Mouse (Mus musculus): ENCODE measurements around the gene Zpr1.
"Not testable (repeated sequence)": the region's sequence is repeated elsewhere in the genome, so short reads cannot be mapped to it uniquely, and the experiment has no call there.

The Zpr1 gene

GRCm38 (mm10) chr9:46261131-46261530, 11.7 kb upstream of the Zpr1 start:
- no peak for DNase-seq (ENCODE audit: low read depth, low spot score)

GRCm38 (mm10) chr9:46268343-46268873, 4.5 kb upstream of the Zpr1 start, which contains the start of gene Apoa5:
TSS of gene Apoa5 (plus strand) at chr9:46268633.
- DNase-seq (ENCODE audit: low read depth, low spot score) = no peak

- no peak for DNase-seq (ENCODE audit: low read depth, low spot score)
Measured at GRCm38 (mm10) chr9:46269125-46269524, 3.7 kb upstream of the Zpr1 start.

- DNase-seq (ENCODE audit: low read depth, low spot score) = no peak
Measured at GRCm38 (mm10) chr9:46270782-46271181, 2.1 kb upstream of the Zpr1 start.

- peak; percentile 52 for DNase-seq (ENCODE audit: low read depth, low spot score)
Measured at GRCm38 (mm10) chr9:46272070-46272469, 794 bp upstream of the Zpr1 start.

- no peak for DNase-seq (ENCODE audit: low read depth, low spot score)
Measured at GRCm38 (mm10) chr9:46274494-46274893, 1.6 kb downstream of the Zpr1 start.

GRCm38 (mm10) chr9:46282631-46283436, 10.0 kb downstream of the Zpr1 start, which contains the start of gene Bud13:
TSS of gene Bud13 (plus strand) at chr9:46283008.
- DNase-seq (ENCODE audit: low read depth, low spot score) = peak; percentile 94

- DNase-seq (ENCODE audit: low read depth, low spot score) = no peak
Measured at GRCm38 (mm10) chr9:46298381-46298780, 25.5 kb downstream of the Zpr1 start.

GRCm38 (mm10) chr9:46302142-46302541, 29.3 kb downstream of the Zpr1 start:
- peak; percentile 76 for DNase-seq (ENCODE audit: low read depth, low spot score)

- peak; percentile 21 for DNase-seq (ENCODE audit: low read depth, low spot score)
Measured at GRCm38 (mm10) chr9:46309121-46309520, 36.3 kb downstream of the Zpr1 start.

GRCm38 (mm10) chr9:46314507-46314906, 41.6 kb downstream of the Zpr1 start:
- peak; percentile 85 for DNase-seq (ENCODE audit: low read depth, low spot score)

- DNase-seq (ENCODE audit: low read depth, low spot score) = no peak
Measured at GRCm38 (mm10) chr9:46314921-46315320, 42.1 kb downstream of the Zpr1 start.

- DNase-seq (ENCODE audit: low read depth, low spot score) = no peak
Measured at GRCm38 (mm10) chr9:46315807-46316365, 43.0 kb downstream of the Zpr1 start.

- DNase-seq (ENCODE audit: low read depth, low spot score) = no peak
Measured at GRCm38 (mm10) chr9:46316388-46316787, 43.5 kb downstream of the Zpr1 start.

GRCm38 (mm10) chr9:46316909-46317308, 44.0 kb downstream of the Zpr1 start:
- DNase-seq (ENCODE audit: low read depth, low spot score) = no peak

GRCm38 (mm10) chr9:46317957-46318356, 45.1 kb downstream of the Zpr1 start:
- DNase-seq (ENCODE audit: low read depth, low spot score) = peak; percentile 13

GRCm38 (mm10) chr9:46319886-46320285, 47.0 kb downstream of the Zpr1 start, which contains the start of gene 4931429L15Rik:
TSS of gene 4931429L15Rik (minus strand) at chr9:46319986.
- DNase-seq (ENCODE audit: low read depth, low spot score) = not testable (repeated sequence)

GRCm38 (mm10) chr9:46320461-46320860, 47.6 kb downstream of the Zpr1 start:
- DNase-seq (ENCODE audit: low read depth, low spot score) = no peak

GRCm38 (mm10) chr9:46326694-46327405, 54.0 kb downstream of the Zpr1 start:
- no peak for DNase-seq (ENCODE audit: low read depth, low spot score)

- DNase-seq (ENCODE audit: low read depth, low spot score) = peak; percentile 13
Measured at GRCm38 (mm10) chr9:46327706-46328571, 55.1 kb downstream of the Zpr1 start.
